Mouse (Mus musculus) intestine, embryonic 14.5 days (tissue): Measurements from ENCODE around the gene Mesp1. TPM values are rescaled to one million over a fixed set of nuclear protein-coding genes. Genes with fewer than 3 reads are reported as not detected.

ENCODE experiments used
- polyA plus RNA-seq: library from polyadenylated mRNA; unstranded; fragments of >200 nt; fragmentation: Nextera tagmentation; extraction: Ambion mirVana; gene quantifications from 2 replicates; pipeline ENCODE4 v1.2.1, GENCODE M21; 2014

Mesp1 gene
- polyA plus RNA-seq, 1 experiment from 2014 or later: 0.19 TPM

Other genes starting within 250 kb of the Mesp1 start
- 0.08 TPM in 1 of 2 replicates, not detected in the other for gene Rhcg, start 176.1 kb downstream of the Mesp1 start, polyA plus RNA-seq
- 11.0 and 11.2 TPM in 2 replicates for gene Ticrr, start 133.6 kb downstream of the Mesp1 start, polyA plus RNA-seq
- 3.8 and 4.1 TPM in 2 replicates for gene Kif7, start 78.1 kb downstream of the Mesp1 start, polyA plus RNA-seq
- not detected in 2 replicates for gene Plin1, start 60.9 kb downstream of the Mesp1 start, polyA plus RNA-seq
- gene Pex11a, start 50.7 kb downstream of the Mesp1 start, polyA plus RNA-seq: 9.0 and 9.3 TPM in 2 replicates
- gene Wdr93, start 50.6 kb downstream of the Mesp1 start, polyA plus RNA-seq: 0.18 and 0.23 TPM in 2 replicates
- gene Mesp2, start 16.9 kb upstream of the Mesp1 start, polyA plus RNA-seq: 1.1 and 1.5 TPM in 2 replicates
- gene Anpep, start 67.3 kb upstream of the Mesp1 start, polyA plus RNA-seq: 88.2 and 94.9 TPM in 2 replicates
- 30.0 and 30.9 TPM in 2 replicates for gene Ap3s2, start 126.9 kb upstream of the Mesp1 start, polyA plus RNA-seq
- gene Arpin, start 141.6 kb upstream of the Mesp1 start, polyA plus RNA-seq: 46.7 and 51.0 TPM in 2 replicates
- gene Zfp710, start 231.0 kb upstream of the Mesp1 start, polyA plus RNA-seq: 16.9 and 18.9 TPM in 2 replicates